Mouse (Mus musculus): ENCODE results near the gene Fgf7. TPM values are rescaled to one million over a fixed set of nuclear protein-coding genes. Genes with fewer than 3 reads are reported as not detected.

Fgf7 gene
- not detected for polyA plus RNA-seq (2017; shearing (Covaris generic))

DNA sequence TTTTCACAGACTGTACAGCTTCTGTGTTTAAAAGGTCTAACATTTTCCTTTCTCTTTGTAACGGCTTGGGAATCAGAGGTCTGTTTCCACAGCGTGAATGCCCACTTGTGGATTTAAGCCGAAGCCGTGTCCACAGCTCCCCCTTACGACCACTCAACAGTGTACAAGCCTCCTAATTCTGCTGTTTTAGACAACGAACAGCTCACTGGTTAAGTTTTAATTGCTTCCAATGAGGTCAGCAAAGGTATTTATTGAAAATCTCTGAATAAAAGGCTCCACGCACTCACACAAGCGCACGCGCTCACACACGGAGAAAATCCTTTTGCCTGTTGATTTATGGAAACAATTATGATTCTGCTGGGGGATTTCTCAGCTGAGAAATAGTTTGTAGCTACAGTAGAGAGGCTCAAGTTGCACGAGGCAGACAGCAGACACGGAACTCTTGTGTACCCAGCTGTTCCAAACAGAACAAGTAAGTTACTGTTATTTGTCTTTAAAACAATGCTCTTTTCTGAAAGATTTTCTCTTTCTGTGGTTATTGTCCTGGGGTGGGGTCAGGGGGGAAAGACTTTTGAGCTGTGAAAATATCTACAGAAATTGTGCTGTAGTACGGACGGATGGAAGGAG lies at the start of gene Fgf7:
Gene Fgf7 (plus strand): TSS at position 280 of the 627 bp plus-strand sequence.

Other genes with a start within 250 kb of the Fgf7 start
- gene Galk2, start 175.5 kb upstream of the Fgf7 start, polyA plus RNA-seq (2017; shearing (Covaris generic)) = 36.1 TPM
- gene Cops2, start 175.5 kb upstream of the Fgf7 start, polyA plus RNA-seq (2017; shearing (Covaris generic)) = 45.7 TPM
- not detected for gene Fam227b, start 117.3 kb downstream of the Fgf7 start, polyA plus RNA-seq (2017; shearing (Covaris generic))
- 18.9 TPM for gene Dtwd1, start 117.5 kb downstream of the Fgf7 start, polyA plus RNA-seq (2017; shearing (Covaris generic))
- gene Gm17555, start 180.4 kb downstream of the Fgf7 start, polyA plus RNA-seq (2017; shearing (Covaris generic)) = not detected

Data from CD4-positive, CD25-positive, alpha-beta regulatory T cell (primary cell).